In the genomic region with DNA sequence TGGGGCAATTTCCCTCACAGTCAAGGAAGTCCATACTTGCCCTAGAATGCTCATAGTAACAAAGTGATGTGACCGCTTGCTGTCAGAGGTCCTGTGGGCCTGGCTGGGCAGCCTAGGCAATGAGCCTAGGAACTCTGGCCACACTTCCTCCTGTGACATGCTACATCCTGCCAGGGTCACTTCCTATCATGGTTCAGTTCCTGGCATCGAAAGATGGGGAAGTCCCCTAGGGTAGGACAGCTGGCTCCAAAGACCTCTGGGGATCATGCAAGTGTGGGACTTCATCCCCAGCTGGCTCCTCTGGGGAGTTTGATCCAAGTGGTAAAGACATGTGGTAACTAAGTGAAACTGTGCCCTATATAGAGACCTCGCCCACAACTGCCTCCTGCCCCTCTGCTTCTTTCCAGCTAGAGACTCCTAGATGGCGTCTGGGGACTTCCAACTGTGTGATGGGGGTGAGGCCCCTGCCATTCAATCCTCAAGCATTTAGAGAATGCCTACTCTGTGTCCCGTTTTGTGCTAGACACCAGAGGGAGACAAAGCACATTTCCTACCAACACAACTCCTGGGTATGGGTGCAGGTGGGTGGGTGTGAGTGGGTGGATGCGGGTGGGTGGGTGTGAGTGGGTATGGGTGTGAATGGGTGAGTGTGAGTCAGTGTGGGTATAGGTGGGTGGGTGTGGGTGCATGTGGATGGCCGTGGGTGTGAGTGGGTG, we compare ENCODE assay signal across 12 mouse cellular contexts. TPM values are rescaled to one million over a fixed set of nuclear protein-coding genes. Genes with fewer than 3 reads are reported as not detected.
DNase-seq lines count a peak whose midpoint lies in the region; ATAC-seq lines count a peak whose summit lies in the region.
"Had no signal": no experiment of that assay in that cellular context is flagged by ENCODE, and none has a peak within 500 bp of the region (broad histone marks: within the 10 kb centered on the region; RNA-seq: fewer than 3 reads in every experiment).

No protein-coding gene starts in this region.

- intact Hi-C loops in left cerebral cortex, postnatal 14 days (cut with DNase I), result no loop called here

- H3K4me3 ChIP-seq in lung, embryonic 16.5 days (ENCODE audit: low read length), result no peak overlapping the region
- H3K4me3 ChIP-seq: embryonic facial prominence, embryonic 15.5 days; megakaryocyte, embryonic 14.5 days had no signal

- H3K9me3 ChIP-seq in lung, embryonic 16.5 days (ENCODE audit: control insufficient read depth, low read length), result no peaks in the 10 kb centered on the region
- H3K9me3 ChIP-seq: embryonic facial prominence, embryonic 15.5 days; megakaryocyte, embryonic 14.5 days had no signal

- H3K27ac ChIP-seq in lung, embryonic 16.5 days (ENCODE audit: low read length), result peak overlapping the region; percentile 28
- H3K27ac ChIP-seq: embryonic facial prominence, embryonic 15.5 days had no signal

- H3K4me2 ChIP-seq in lung, embryonic 16.5 days (ENCODE audit: low read depth, low read length), result no peak overlapping the region
- H3K4me2 ChIP-seq: embryonic facial prominence, embryonic 15.5 days had no signal

- H3K36me3 ChIP-seq in lung, embryonic 16.5 days (ENCODE audit: control insufficient read depth, insufficient read depth, low read length), result no peaks in the 10 kb centered on the region
- H3K36me3 ChIP-seq: embryonic facial prominence, embryonic 15.5 days had no signal

- H3K4me1 ChIP-seq in lung, embryonic 16.5 days (replicated peaks; ENCODE audit: control insufficient read depth, insufficient read depth, low read length), result no peaks in the 10 kb centered on the region
- H3K4me1 ChIP-seq: embryonic facial prominence, embryonic 15.5 days had no signal

- peak; percentile 37 to 78 for DNase-seq in heart, adult 18-20 months
- DNase-seq in heart, postnatal 4 days, result no peak
- DNase-seq in spleen, adult 18-20 months, result peak; percentile 40 to 41
- no peak for DNase-seq in spleen, adult 12 weeks (ENCODE audit: low spot score)
- DNase-seq in right cerebral cortex, postnatal 25 days, result no peak
- DNase-seq in gastrocnemius, postnatal 25 days, result no peak
- no peak for DNase-seq in left cerebral cortex, postnatal 14 days (ENCODE audit: low spot score in 2 of 2)
- DNase-seq: gastrocnemius, postnatal 14 days; thymus, adult 18-20 months had no signal

- no peaks in the 10 kb centered on the region for H3K27me3 ChIP-seq in lung, embryonic 16.5 days (ENCODE audit: control insufficient read depth, insufficient read depth, low read depth, low read length)
- H3K27me3 ChIP-seq: embryonic facial prominence, embryonic 15.5 days had no signal

- WGBS in lung, embryonic 16.5 days, result 60% methylated on average over 7 of the region's 7 CpGs

- ATAC-seq in lung, embryonic 16.5 days (ENCODE audit: low read depth), result peak; percentile 47; the same call in 1 of the 2 replicates

- no peak overlapping the region for H3K9ac ChIP-seq in lung, embryonic 16.5 days (ENCODE audit: low read length)
- H3K9ac ChIP-seq: embryonic facial prominence, embryonic 15.5 days had no signal

RNA-seq across cellular contexts. Expression of a gene that starts 18.7 kb away (rescaled TPM):
- total RNA-seq in heart, adult 18-20 months (2021), result 10 to 100 TPM; 12.6 to 15.5 TPM
- 10 to 100 TPM; 24.1 to 25.3 TPM for total RNA-seq in heart, postnatal 4 days (2021)
- 2.8 and 3.5 TPM in 2 replicates for polyA plus RNA-seq in lung, embryonic 16.5 days (2015; fragmentation: Nextera tagmentation; extraction: Ambion mirVana)
- total RNA-seq in gastrocnemius, postnatal 25 days (2021), result 1 to 10 TPM; 5.0 to 5.1 TPM
- 1 to 10 TPM; 6.8 to 6.9 TPM for total RNA-seq in left cerebral cortex, postnatal 14 days (2021)

RNA-seq across cellular contexts. Expression of a gene that starts 23.8 kb away (rescaled TPM):
- total RNA-seq in heart, adult 18-20 months (2021), result 1 to 10 TPM; 1.3 to 1.9 TPM
- total RNA-seq in heart, postnatal 4 days (2021), result 1 to 10 TPM; 1.1 to 1.2 TPM
- 4.5 and 6.9 TPM in 2 replicates for polyA plus RNA-seq in lung, embryonic 16.5 days (2015; fragmentation: Nextera tagmentation; extraction: Ambion mirVana)
- under 1 TPM; 0.21 to 0.26 TPM for total RNA-seq in gastrocnemius, postnatal 25 days (2021)
- total RNA-seq in left cerebral cortex, postnatal 14 days (2021), result 1 to 10 TPM; 1.7 to 2.9 TPM

RNA-seq across cellular contexts. Expression of a gene that starts 52.8 kb away (rescaled TPM):
- not detected for total RNA-seq in heart, adult 18-20 months (2021)
- not detected for total RNA-seq in heart, postnatal 4 days (2021)
- polyA plus RNA-seq in lung, embryonic 16.5 days (2015; fragmentation: Nextera tagmentation; extraction: Ambion mirVana), result not detected in 2 replicates
- total RNA-seq in gastrocnemius, postnatal 25 days (2021), result under 1 TPM; 0.15 to 0.19 TPM
- 1 to 10 TPM; 7.4 to 8.5 TPM for total RNA-seq in left cerebral cortex, postnatal 14 days (2021)
- polyA plus RNA-seq: embryonic facial prominence, embryonic 15.5 days had no signal

Comparison
In these comparisons a context has a peak if more than half of its experiments do, and no peak if none do; other contexts are left out.
1. DNase-seq: peak in heart, adult 18-20 months (2 of 2) and spleen, adult 18-20 months (2 of 2); none in heart, postnatal 4 days (single experiment), spleen, adult 12 weeks (single experiment), right cerebral cortex, postnatal 25 days (single experiment), gastrocnemius, postnatal 25 days (single experiment) and left cerebral cortex, postnatal 14 days (0 of 2).
2. RNA of a gene that starts 52.8 kb away (total RNA-seq): 7.4 to 8.5 TPM in left cerebral cortex, postnatal 14 days; 0.15 to 0.19 TPM in gastrocnemius, postnatal 25 days, not detected in heart, adult 18-20 months and not detected in heart, postnatal 4 days; every median in the first group is over 4 times any median in the second.